Mouse (Mus musculus) G1E-ER4 (cell line): ENCODE data around the gene Pik3cg. TPM values are rescaled to one million over a fixed set of nuclear protein-coding genes. Genes with fewer than 3 reads are reported as not detected.

ENCODE experiments used
- GATA1 ChIP-seq: IDR thresholded peaks from one replicate; pipeline ENCODE4 v1.8.0; 2012; ENCODE audit warnings: low read length, inconsistent platforms
- polyA plus RNA-seq: library from polyadenylated mRNA; stranded (reverse); fragments of >175 nt; gene quantifications from 2 replicates; pipeline ENCODE4 v1.2.3, GENCODE M21; 2012

Pik3cg gene
- 0.27 and 0.54 TPM in 2 replicates for polyA plus RNA-seq

GRCm38 (mm10) chr12:32207948-32208891, at the start of gene Pik3cg:
Gene Pik3cg (minus strand): TSS chr12:32208659.
- no peak for TF ChIP-seq GATA1

GRCm38 (mm10) chr12:32248483-32248882, 40.0 kb upstream of the Pik3cg start:
- TF ChIP-seq GATA1 = no peak

- no peak for TF ChIP-seq GATA1
Measured at GRCm38 (mm10) chr12:32245566-32246233, 37.2 kb upstream of the Pik3cg start.

GRCm38 (mm10) chr12:32243586-32243985, 35.1 kb upstream of the Pik3cg start:
- no peak for TF ChIP-seq GATA1

GRCm38 (mm10) chr12:32238433-32238832, 30.0 kb upstream of the Pik3cg start:
- TF ChIP-seq GATA1 = no peak

GRCm38 (mm10) chr12:32237839-32238238, 29.4 kb upstream of the Pik3cg start:
- no peak for TF ChIP-seq GATA1

GRCm38 (mm10) chr12:32237139-32237538, 28.7 kb upstream of the Pik3cg start:
- no peak for TF ChIP-seq GATA1

GRCm38 (mm10) chr12:32236450-32236849, 28.0 kb upstream of the Pik3cg start:
- no peak for TF ChIP-seq GATA1

- TF ChIP-seq GATA1 = no peak
Measured at GRCm38 (mm10) chr12:32233871-32234270, 25.4 kb upstream of the Pik3cg start.

- TF ChIP-seq GATA1 = peak; percentile 10
Measured at GRCm38 (mm10) chr12:32231398-32231797, 22.9 kb upstream of the Pik3cg start.

- TF ChIP-seq GATA1 = no peak
Measured at GRCm38 (mm10) chr12:32223629-32224028, 15.2 kb upstream of the Pik3cg start.

- TF ChIP-seq GATA1 = no peak
Measured at GRCm38 (mm10) chr12:32222758-32223385, 14.4 kb upstream of the Pik3cg start.

- TF ChIP-seq GATA1 = no peak
Measured at GRCm38 (mm10) chr12:32220387-32220786, 11.9 kb upstream of the Pik3cg start.

GRCm38 (mm10) chr12:32215143-32215542, 6.7 kb upstream of the Pik3cg start:
- no peak for TF ChIP-seq GATA1

- TF ChIP-seq GATA1 = no peak
Measured at GRCm38 (mm10) chr12:32212702-32213101, 4.2 kb upstream of the Pik3cg start.

GRCm38 (mm10) chr12:32212156-32212555, 3.7 kb upstream of the Pik3cg start:
- no peak for TF ChIP-seq GATA1
